Mouse (Mus musculus) liver, embryonic 14.5 days (tissue): Measurements from ENCODE around the gene Hbp1.

Source experiments
- CTCF ChIP-seq: IDR thresholded peaks from 2 replicates; pipeline ENCODE4 v1.5.1; 2016; ENCODE audit warnings: antibody characterized with exemption, low read depth, control low read depth
- EP300 ChIP-seq: IDR thresholded peaks from 2 replicates; pipeline ENCODE4 v1.6.1; 2016; ENCODE audit warnings: antibody characterized with exemption, low read depth

DNA sequence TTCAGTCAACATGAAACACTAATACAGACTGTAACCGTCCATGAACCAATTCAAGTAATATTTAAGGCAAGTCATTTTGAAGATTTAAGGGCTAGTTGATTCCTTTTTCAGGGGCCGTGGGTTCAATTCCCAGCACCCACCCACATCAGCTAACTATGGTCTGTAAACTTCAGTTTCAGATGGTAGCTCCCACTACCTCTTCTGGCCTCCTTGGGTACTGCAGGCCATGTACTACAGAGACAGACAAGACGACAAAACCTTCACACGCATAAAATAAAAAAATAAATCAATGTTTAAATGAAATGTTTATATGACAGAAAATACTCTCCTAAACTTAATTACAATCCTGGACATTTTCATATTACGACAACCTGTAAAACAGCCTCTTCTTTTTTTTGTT is 2.9 kb downstream of the Hbp1 start:
- TF ChIP-seq CTCF (peak; percentile 60), EP300 (no peak)
